Mouse (Mus musculus): Measurements from ENCODE around the gene Fgfr2.
A peak's percentile ranks its signal among the peaks of the same experiment; 100 is the strongest.

Fgfr2 gene

GRCm38 (mm10) chr7:130965396-130965795 is 2157.8 kb downstream of the Fgfr2 start:
- no peak for DNase-seq (ENCODE audit: low read depth, low spot score)

- peak; percentile 32 for DNase-seq (ENCODE audit: low read depth, low spot score)
Observed at GRCm38 (mm10) chr7:130964686-130965085, 2158.5 kb downstream of the Fgfr2 start.

- DNase-seq (ENCODE audit: low read depth, low spot score): no peak
Observed at GRCm38 (mm10) chr7:130961429-130961828, 2161.7 kb downstream of the Fgfr2 start.

- no peak for DNase-seq (ENCODE audit: low read depth, low spot score)
Observed at GRCm38 (mm10) chr7:130959868-130960267, 2163.3 kb downstream of the Fgfr2 start.

- DNase-seq (ENCODE audit: low read depth, low spot score): no peak
Observed at GRCm38 (mm10) chr7:130958551-130958950, 2164.6 kb downstream of the Fgfr2 start.

- DNase-seq (ENCODE audit: low read depth, low spot score): no peak
Observed at GRCm38 (mm10) chr7:130954177-130954601, 2169.0 kb downstream of the Fgfr2 start.

- no peak for DNase-seq (ENCODE audit: low read depth, low spot score)
Observed at GRCm38 (mm10) chr7:130953376-130953775, 2169.8 kb downstream of the Fgfr2 start.

GRCm38 (mm10) chr7:130951004-130951403 is 2172.1 kb downstream of the Fgfr2 start:
- DNase-seq (ENCODE audit: low read depth, low spot score): no peak

GRCm38 (mm10) chr7:130950482-130950881 is 2172.7 kb downstream of the Fgfr2 start:
- DNase-seq (ENCODE audit: low read depth, low spot score): no peak

GRCm38 (mm10) chr7:130949331-130949751 is 2173.8 kb downstream of the Fgfr2 start:
- DNase-seq (ENCODE audit: low read depth, low spot score): no peak

- no peak for DNase-seq (ENCODE audit: low read depth, low spot score)
Observed at GRCm38 (mm10) chr7:130948563-130949208, 2174.5 kb downstream of the Fgfr2 start.

- DNase-seq (ENCODE audit: low read depth, low spot score): no peak
Observed at GRCm38 (mm10) chr7:130946303-130946702, 2176.8 kb downstream of the Fgfr2 start.

- DNase-seq (ENCODE audit: low read depth, low spot score): no peak
Observed at GRCm38 (mm10) chr7:130945730-130946129, 2177.4 kb downstream of the Fgfr2 start.

GRCm38 (mm10) chr7:130944766-130945475 is 2178.2 kb downstream of the Fgfr2 start:
- no peak for DNase-seq (ENCODE audit: low read depth, low spot score)

- DNase-seq (ENCODE audit: low read depth, low spot score): no peak
Observed at GRCm38 (mm10) chr7:130943280-130943895, 2179.8 kb downstream of the Fgfr2 start.

GRCm38 (mm10) chr7:130940733-130941132 is 2182.4 kb downstream of the Fgfr2 start:
- DNase-seq (ENCODE audit: low read depth, low spot score): no peak

GRCm38 (mm10) chr7:130938896-130939295 is 2184.3 kb downstream of the Fgfr2 start:
- no peak for DNase-seq (ENCODE audit: low read depth, low spot score)

- DNase-seq (ENCODE audit: low read depth, low spot score): no peak
Observed at GRCm38 (mm10) chr7:130938005-130938404, 2185.1 kb downstream of the Fgfr2 start.

- DNase-seq (ENCODE audit: low read depth, low spot score): no peak
Observed at GRCm38 (mm10) chr7:130937266-130937841, 2185.8 kb downstream of the Fgfr2 start.

GRCm38 (mm10) chr7:130936472-130936951 is 2186.6 kb downstream of the Fgfr2 start:
- no peak for DNase-seq (ENCODE audit: low read depth, low spot score)

- no peak for DNase-seq (ENCODE audit: low read depth, low spot score)
Observed at GRCm38 (mm10) chr7:130935793-130936471, 2187.2 kb downstream of the Fgfr2 start, which contains the start of gene Htra1. Gene Htra1 (plus strand): TSS chr7:130936111.

GRCm38 (mm10) chr7:130935421-130935792 is 2187.7 kb downstream of the Fgfr2 start:
- no peak for DNase-seq (ENCODE audit: low read depth, low spot score)
